Mouse (Mus musculus): ENCODE results near the gene Agfg1. TPM values are rescaled to one million over a fixed set of nuclear protein-coding genes. Genes with fewer than 3 reads are reported as not detected.

Agfg1 gene
- polyA plus RNA-seq, 1 experiment from 2014 or later = 21.6 TPM

GRCm38 (mm10) chr1:82855729-82856128 is 16.4 kb downstream of the Agfg1 start:
- no peak overlapping the region for H3K4me3 ChIP-seq (replicated peaks; ENCODE audit: low read length)

GRCm38 (mm10) chr1:82858236-82858635 is 19.0 kb downstream of the Agfg1 start:
- no peak overlapping the region for H3K4me2 ChIP-seq (ENCODE audit: low read depth, low read length)
- H3K27ac ChIP-seq (ENCODE audit: low read length) = no peak overlapping the region
- no peak overlapping the region for H3K4me3 ChIP-seq (replicated peaks; ENCODE audit: low read length)
- H3K9me3 ChIP-seq (replicated peaks; ENCODE audit: control insufficient read depth, low read length) = no peaks in the 10 kb centered on the region
- no peaks in the 10 kb centered on the region for H3K27me3 ChIP-seq (ENCODE audit: control insufficient read depth, insufficient read depth, low read length)
- no peaks in the 10 kb centered on the region for H3K36me3 ChIP-seq (ENCODE audit: control insufficient read depth, insufficient read depth, low read length)
- H3K9ac ChIP-seq (ENCODE audit: low read length) = no peak overlapping the region
- H3K4me1 ChIP-seq (ENCODE audit: control insufficient read depth, insufficient read depth, low read length) = no peaks in the 10 kb centered on the region
- no peak for ATAC-seq (ENCODE audit: insufficient read depth, low FRiP score)

More at GRCm38 (mm10) chr1:82855729-82856128, 16.4 kb downstream of the Agfg1 start:
- 81% methylated on average over 5 of the region's 5 CpGs for WGBS
- Histone ChIP-seq H3K9ac (ENCODE audit: low read length) (no peak overlapping the region), H3K4me2 (ENCODE audit: low read depth, low read length) (no peak overlapping the region), H3K27ac (ENCODE audit: low read length) (no peak overlapping the region), H3K27me3 (ENCODE audit: control insufficient read depth, insufficient read depth, low read length) (no peaks in the 10 kb centered on the region), H3K36me3 (ENCODE audit: control insufficient read depth, insufficient read depth, low read length) (no peaks in the 10 kb centered on the region), H3K4me1 (ENCODE audit: control insufficient read depth, insufficient read depth, low read length) (no peaks in the 10 kb centered on the region), H3K9me3 (replicated peaks; ENCODE audit: control insufficient read depth, low read length) (no peaks in the 10 kb centered on the region)
- no peak for ATAC-seq (ENCODE audit: insufficient read depth, low FRiP score)

GRCm38 (mm10) chr1:82860391-82860790 is 21.1 kb downstream of the Agfg1 start:
- 90% methylated on average over 4 of the region's 4 CpGs for WGBS
- Histone ChIP-seq H3K9me3 (replicated peaks; ENCODE audit: control insufficient read depth, low read length) (no peaks in the 10 kb centered on the region), H3K4me2 (ENCODE audit: low read depth, low read length) (no peak overlapping the region), H3K9ac (ENCODE audit: low read length) (no peak overlapping the region), H3K27me3 (ENCODE audit: control insufficient read depth, insufficient read depth, low read length) (no peaks in the 10 kb centered on the region), H3K36me3 (ENCODE audit: control insufficient read depth, insufficient read depth, low read length) (no peaks in the 10 kb centered on the region), H3K4me1 (ENCODE audit: control insufficient read depth, insufficient read depth, low read length) (no peaks in the 10 kb centered on the region), H3K4me3 (replicated peaks; ENCODE audit: low read length) (no peak overlapping the region), H3K27ac (ENCODE audit: low read length) (no peak overlapping the region)
- peak; percentile 21; the same call in 1 of the 2 replicates for ATAC-seq (ENCODE audit: insufficient read depth, low FRiP score)

- Histone ChIP-seq H3K9me3 (replicated peaks; ENCODE audit: control insufficient read depth, low read length) (no peaks in the 10 kb centered on the region), H3K27ac (ENCODE audit: low read length) (no peak overlapping the region), H3K4me1 (ENCODE audit: control insufficient read depth, insufficient read depth, low read length) (no peaks in the 10 kb centered on the region), H3K4me3 (replicated peaks; ENCODE audit: low read length) (no peak overlapping the region), H3K9ac (ENCODE audit: low read length) (no peak overlapping the region), H3K4me2 (ENCODE audit: low read depth, low read length) (no peak overlapping the region), H3K36me3 (ENCODE audit: control insufficient read depth, insufficient read depth, low read length) (0 out of 2 replicates have a peak, but pooled peaks cover 4% of the 10 kb centered on the region), H3K27me3 (ENCODE audit: control insufficient read depth, insufficient read depth, low read length) (no peaks in the 10 kb centered on the region)
- WGBS = 81% methylated on average over 3 of the region's 3 CpGs
- ATAC-seq (ENCODE audit: insufficient read depth, low FRiP score) = no peak
These were observed 30.9 kb downstream of the Agfg1 start for GRCm38 (mm10) chr1:82870202-82870601.

GRCm38 (mm10) chr1:82879172-82879571 is 39.9 kb downstream of the Agfg1 start:
- ATAC-seq (ENCODE audit: insufficient read depth, low FRiP score) = no peak
- H3K36me3 ChIP-seq (ENCODE audit: control insufficient read depth, insufficient read depth, low read length) = peaks cover 3% of the 10 kb centered on the region; the same call in 1 of the 2 replicates

GRCm38 (mm10) chr1:82880196-82880595 is 40.9 kb downstream of the Agfg1 start:
- ATAC-seq (ENCODE audit: insufficient read depth, low FRiP score) = no peak
- H3K36me3 ChIP-seq (ENCODE audit: control insufficient read depth, insufficient read depth, low read length) = peaks cover 3% of the 10 kb centered on the region; the same call in 1 of the 2 replicates
- H3K4me2 ChIP-seq (ENCODE audit: low read depth, low read length) = no peak overlapping the region
- H3K4me1 ChIP-seq (ENCODE audit: control insufficient read depth, insufficient read depth, low read length) = no peaks in the 10 kb centered on the region
- H3K27me3 ChIP-seq (ENCODE audit: control insufficient read depth, insufficient read depth, low read length) = no peaks in the 10 kb centered on the region
- no peaks in the 10 kb centered on the region for H3K9me3 ChIP-seq (replicated peaks; ENCODE audit: control insufficient read depth, low read length)
- H3K27ac ChIP-seq (ENCODE audit: low read length) = no peak overlapping the region
- H3K9ac ChIP-seq (ENCODE audit: low read length) = no peak overlapping the region
- no peak overlapping the region for H3K4me3 ChIP-seq (replicated peaks; ENCODE audit: low read length)
- 89% methylated on average over 8 of the region's 8 CpGs for WGBS

More at GRCm38 (mm10) chr1:82879172-82879571, 39.9 kb downstream of the Agfg1 start:
- Histone ChIP-seq H3K4me2 (ENCODE audit: low read depth, low read length) (no peak overlapping the region), H3K9ac (ENCODE audit: low read length) (no peak overlapping the region), H3K27me3 (ENCODE audit: control insufficient read depth, insufficient read depth, low read length) (no peaks in the 10 kb centered on the region), H3K27ac (ENCODE audit: low read length) (no peak overlapping the region), H3K4me1 (ENCODE audit: control insufficient read depth, insufficient read depth, low read length) (no peaks in the 10 kb centered on the region), H3K9me3 (replicated peaks; ENCODE audit: control insufficient read depth, low read length) (no peaks in the 10 kb centered on the region), H3K4me3 (replicated peaks; ENCODE audit: low read length) (no peak overlapping the region)
- WGBS = 64% methylated on average over 2 of the region's 2 CpGs

- Histone ChIP-seq H3K27me3 (ENCODE audit: control insufficient read depth, insufficient read depth, low read length) (no peaks in the 10 kb centered on the region), H3K4me3 (replicated peaks; ENCODE audit: low read length) (no peak overlapping the region), H3K36me3 (ENCODE audit: control insufficient read depth, insufficient read depth, low read length) (peaks cover 9% of the 10 kb centered on the region; the same call in 1 of the 2 replicates), H3K9me3 (replicated peaks; ENCODE audit: control insufficient read depth, low read length) (no peaks in the 10 kb centered on the region), H3K27ac (ENCODE audit: low read length) (no peak overlapping the region), H3K4me1 (ENCODE audit: control insufficient read depth, insufficient read depth, low read length) (no peaks in the 10 kb centered on the region), H3K4me2 (ENCODE audit: low read depth, low read length) (no peak overlapping the region), H3K9ac (ENCODE audit: low read length) (no peak overlapping the region)
- ATAC-seq (ENCODE audit: insufficient read depth, low FRiP score) = no peak
- 92% methylated on average over 7 of the region's 7 CpGs for whole genome bisulfite sequencing
These were observed 54.0 kb downstream of the Agfg1 start for GRCm38 (mm10) chr1:82893269-82893668.

- H3K4me2 ChIP-seq (ENCODE audit: low read depth, low read length) = no peak overlapping the region
- 0 out of 2 replicates have a peak, but pooled peaks cover 5% of the 10 kb centered on the region for H3K36me3 ChIP-seq (ENCODE audit: control insufficient read depth, insufficient read depth, low read length)
- no peak overlapping the region for H3K27ac ChIP-seq (ENCODE audit: low read length)
- no peak overlapping the region for H3K9ac ChIP-seq (ENCODE audit: low read length)
- WGBS = 93% methylated on average over 1 of the region's 1 CpGs
- no peak overlapping the region for H3K4me3 ChIP-seq (replicated peaks; ENCODE audit: low read length)
- no peaks in the 10 kb centered on the region for H3K9me3 ChIP-seq (replicated peaks; ENCODE audit: control insufficient read depth, low read length)
- no peak for ATAC-seq (ENCODE audit: insufficient read depth, low FRiP score)
- no peaks in the 10 kb centered on the region for H3K27me3 ChIP-seq (ENCODE audit: control insufficient read depth, insufficient read depth, low read length)
- H3K4me1 ChIP-seq (ENCODE audit: control insufficient read depth, insufficient read depth, low read length) = no peaks in the 10 kb centered on the region
These were observed 61.3 kb downstream of the Agfg1 start for GRCm38 (mm10) chr1:82900567-82900966.

- 0 out of 2 replicates have a peak, but pooled peaks cover 5% of the 10 kb centered on the region for H3K36me3 ChIP-seq (ENCODE audit: control insufficient read depth, insufficient read depth, low read length)
- WGBS = 90% methylated on average over 3 of the region's 3 CpGs
These were observed 61.9 kb downstream of the Agfg1 start for GRCm38 (mm10) chr1:82901201-82901600.

More at GRCm38 (mm10) chr1:82901201-82901600, 61.9 kb downstream of the Agfg1 start:
- no peak overlapping the region for H3K4me2 ChIP-seq (ENCODE audit: low read depth, low read length)
- no peaks in the 10 kb centered on the region for H3K9me3 ChIP-seq (replicated peaks; ENCODE audit: control insufficient read depth, low read length)
- no peak overlapping the region for H3K27ac ChIP-seq (ENCODE audit: low read length)
- ATAC-seq (ENCODE audit: insufficient read depth, low FRiP score) = no peak
- no peak overlapping the region for H3K9ac ChIP-seq (ENCODE audit: low read length)
- H3K27me3 ChIP-seq (ENCODE audit: control insufficient read depth, insufficient read depth, low read length) = no peaks in the 10 kb centered on the region
- no peaks in the 10 kb centered on the region for H3K4me1 ChIP-seq (ENCODE audit: control insufficient read depth, insufficient read depth, low read length)
- no peak overlapping the region for H3K4me3 ChIP-seq (replicated peaks; ENCODE audit: low read length)
